Mouse (Mus musculus): ENCODE results near the gene Trpm8.
A peak's percentile ranks its signal among the peaks of the same experiment; 100 is the strongest.

Gene Trpm8

GRCm38 (mm10) chr1:88277098-88277817 lies at the start of gene Trpm8, which contains the start of gene Hjurp:
Gene Trpm8 (plus strand): TSS chr1:88277661.
Gene Hjurp (minus strand): TSS chr1:88277633.
- peak; percentile 100 for DNase-seq

- DNase-seq, result no peak
Measured at GRCm38 (mm10) chr1:88228121-88228520, 49.3 kb upstream of the Trpm8 start.

- DNase-seq, result no peak
Measured at GRCm38 (mm10) chr1:88229566-88229965, 47.9 kb upstream of the Trpm8 start.

GRCm38 (mm10) chr1:88229986-88230385 lies 47.5 kb upstream of the Trpm8 start:
- DNase-seq, result no peak

GRCm38 (mm10) chr1:88230421-88230820 lies 47.0 kb upstream of the Trpm8 start:
- no peak for DNase-seq

- no peak for DNase-seq
Measured at GRCm38 (mm10) chr1:88230981-88231802, 46.3 kb upstream of the Trpm8 start.

GRCm38 (mm10) chr1:88231803-88232499 lies 45.5 kb upstream of the Trpm8 start:
- DNase-seq, result no peak

- no peak for DNase-seq
Measured at GRCm38 (mm10) chr1:88232664-88233380, 44.6 kb upstream of the Trpm8 start.

GRCm38 (mm10) chr1:88233421-88234247 lies 43.8 kb upstream of the Trpm8 start:
- peak; percentile 13 for DNase-seq

- DNase-seq, result no peak
Measured at GRCm38 (mm10) chr1:88234248-88234610, 43.2 kb upstream of the Trpm8 start.

GRCm38 (mm10) chr1:88234646-88235045 lies 42.8 kb upstream of the Trpm8 start:
- DNase-seq, result no peak

GRCm38 (mm10) chr1:88235046-88235893 lies 42.2 kb upstream of the Trpm8 start:
- no peak for DNase-seq

GRCm38 (mm10) chr1:88235894-88236415 lies 41.5 kb upstream of the Trpm8 start:
- DNase-seq, result no peak

- no peak for DNase-seq
Measured at GRCm38 (mm10) chr1:88237311-88237710, 40.1 kb upstream of the Trpm8 start.

- no peak for DNase-seq
Measured at GRCm38 (mm10) chr1:88238771-88239170, 38.7 kb upstream of the Trpm8 start.

- DNase-seq, result no peak
Measured at GRCm38 (mm10) chr1:88240072-88240471, 37.4 kb upstream of the Trpm8 start.

- DNase-seq, result no peak
Measured at GRCm38 (mm10) chr1:88240579-88240978, 36.9 kb upstream of the Trpm8 start.

- no peak for DNase-seq
Measured at GRCm38 (mm10) chr1:88243861-88244260, 33.6 kb upstream of the Trpm8 start.

GRCm38 (mm10) chr1:88245881-88246280 lies 31.6 kb upstream of the Trpm8 start:
- DNase-seq, result no peak

GRCm38 (mm10) chr1:88246386-88246785 lies 31.1 kb upstream of the Trpm8 start:
- no peak for DNase-seq

- no peak for DNase-seq
Measured at GRCm38 (mm10) chr1:88247660-88248059, 29.8 kb upstream of the Trpm8 start.

Measured in cerebellum, adult 11-12 months (tissue).